In genomic region chr1:156085770-156086169, GRCm38 (mm10) we compare ENCODE assay signal across 8 mouse cellular contexts. TPM values are rescaled to one million over a fixed set of nuclear protein-coding genes. Genes with fewer than 3 reads are reported as not detected.
A peak's percentile ranks its signal among the peaks of the same experiment; 100 is the strongest.
DNase-seq lines count a peak whose midpoint lies in the region; ATAC-seq and TF ChIP-seq lines count a peak whose summit lies in the region.
"Had no signal": no experiment of that assay in that cellular context is flagged by ENCODE, and none has a peak within 500 bp of the region (broad histone marks: within the 10 kb centered on the region; RNA-seq: fewer than 3 reads in every experiment).

No protein-coding gene starts in this region.

- DNase-seq in lung, adult 2 months, result no peak
- DNase-seq in lung, adult 18-20 months, result no peak
- DNase-seq in R1 (ENCODE audit: low read depth, low spot score), result peak; percentile 54
- DNase-seq in embryo, embryonic 11.5 days (ENCODE audit: low read depth, low spot score), result peak; percentile 45
- peak; percentile 75 for DNase-seq in hindbrain, embryonic 11.5 days (ENCODE audit: low spot score)
- peak; percentile 43 for DNase-seq in lung, postnatal 10 days
- peak; percentile 51 for DNase-seq in retina, postnatal 7 days (ENCODE audit: low read depth, low spot score)

- H3K36me3 ChIP-seq in hindbrain, embryonic 11.5 days (ENCODE audit: control insufficient read depth, insufficient read depth, low read length), result no peaks in the 10 kb centered on the region
- H3K36me3 ChIP-seq: neural tube, embryonic 13.5 days had no signal

- H3K9me3 ChIP-seq in hindbrain, embryonic 11.5 days (ENCODE audit: control insufficient read depth, low read length), result no peaks in the 10 kb centered on the region
- H3K9me3 ChIP-seq: neural tube, embryonic 13.5 days had no signal

- no peak for TF ChIP-seq POLR2A in lung, adult 2 months (IDR thresholded peaks at IDR 0.05; ENCODE audit: borderline replicate concordance, extremely low read depth, low read depth, low read length)

- H3K27ac ChIP-seq in hindbrain, embryonic 11.5 days (ENCODE audit: low read depth, low read length), result no peak overlapping the region
- H3K27ac ChIP-seq: neural tube, embryonic 13.5 days had no signal

- no peak overlapping the region for H3K9ac ChIP-seq in hindbrain, embryonic 11.5 days (ENCODE audit: low read depth, low read length)
- H3K9ac ChIP-seq: neural tube, embryonic 13.5 days had no signal

- no peak overlapping the region for H3K4me3 ChIP-seq in lung, adult 2 months (replicated peaks; ENCODE audit: extremely low read depth, low read depth, low read length)
- H3K4me3 ChIP-seq in hindbrain, embryonic 11.5 days (ENCODE audit: low read depth, low read length), result no peak overlapping the region
- H3K4me3 ChIP-seq: neural tube, embryonic 13.5 days had no signal

- H3K27me3 ChIP-seq in hindbrain, embryonic 11.5 days (ENCODE audit: control insufficient read depth, insufficient read depth, low read length), result no peaks in the 10 kb centered on the region
- H3K27me3 ChIP-seq: neural tube, embryonic 13.5 days had no signal

- no peaks in the 10 kb centered on the region for H3K4me1 ChIP-seq in lung, adult 2 months (ENCODE audit: control insufficient read depth, insufficient read depth, low read length)
- no peaks in the 10 kb centered on the region for H3K4me1 ChIP-seq in hindbrain, embryonic 11.5 days (replicated peaks; ENCODE audit: control insufficient read depth, insufficient read depth, low read length)

- no peak for ATAC-seq in hindbrain, embryonic 11.5 days (ENCODE audit: low FRiP score)

- WGBS in lung, adult 2 months, result 53% methylated on average over 5 of the region's 5 CpGs
- 68% methylated on average over 5 of the region's 5 CpGs for WGBS in hindbrain, embryonic 11.5 days

- H3K4me2 ChIP-seq in hindbrain, embryonic 11.5 days (replicated peaks; ENCODE audit: low read depth, low read length), result no peak overlapping the region
- H3K4me2 ChIP-seq: neural tube, embryonic 13.5 days had no signal

- 0 out of 2 replicates have a peak, but pooled peaks have one; percentile 6 for TF ChIP-seq CTCF in lung, adult 2 months (IDR thresholded peaks at IDR 0.05; ENCODE audit: insufficient read depth, low read length)

RNA-seq across cellular contexts. Expression of gene Tor1aip1, which starts 49.5 kb away (rescaled TPM):
- polyA plus RNA-seq in lung, adult 2 months (2012; rRNA removed), result 35.5 and 36.6 TPM in 2 replicates
- 38.8 and 44.1 TPM in 2 replicates for polyA plus RNA-seq in hindbrain, embryonic 11.5 days (2014; fragmentation: Nextera tagmentation; extraction: Ambion mirVana)

RNA-seq across cellular contexts. Expression of gene Tor1aip2, which starts 50.6 kb away (rescaled TPM):
- polyA plus RNA-seq in lung, adult 2 months (2012; rRNA removed), result 52.0 and 62.4 TPM in 2 replicates
- 112 and 123 TPM in 2 replicates for polyA plus RNA-seq in hindbrain, embryonic 11.5 days (2014; fragmentation: Nextera tagmentation; extraction: Ambion mirVana)

Comparison
In these comparisons a context has a peak if more than half of its experiments do, and no peak if none do; other contexts are left out.
1. DNase-seq: peak in R1 (single experiment), embryo, embryonic 11.5 days (single experiment), hindbrain, embryonic 11.5 days (single experiment), lung, postnatal 10 days (single experiment) and retina, postnatal 7 days (single experiment); none in lung, adult 2 months (single experiment) and lung, adult 18-20 months (0 of 2).